Mouse (Mus musculus) right cerebral cortex, adult 18-20 months (tissue): ENCODE measurements around the gene Fam78a.
A peak's percentile ranks its signal among the peaks of the same experiment; 100 is the strongest.

Source experiments
- DNase-seq: peaks from one replicate; pipeline ENCODE4 v3.0.0; 2022; ENCODE audit warnings: mixed read lengths

Fam78a gene

GRCm38 (mm10) chr2:32084111-32084871 is at the start of gene Fam78a:
Gene Fam78a, minus strand, starts transcription at chr2:32084857.
- DNase-seq, result peak; percentile 62

- DNase-seq, result peak; percentile 88
Measured at GRCm38 (mm10) chr2:32134039-32134438, 49.4 kb upstream of the Fam78a start.

- peak; percentile 23 for DNase-seq
Measured at GRCm38 (mm10) chr2:32132567-32132992, 47.9 kb upstream of the Fam78a start.

- no peak for DNase-seq
Measured at GRCm38 (mm10) chr2:32131866-32132566, 47.4 kb upstream of the Fam78a start.

GRCm38 (mm10) chr2:32131205-32131834 is 46.7 kb upstream of the Fam78a start:
- DNase-seq, result no peak

- peak; percentile 72 for DNase-seq
Measured at GRCm38 (mm10) chr2:32130435-32130834, 45.8 kb upstream of the Fam78a start.

- no peak for DNase-seq
Measured at GRCm38 (mm10) chr2:32129383-32130074, 44.9 kb upstream of the Fam78a start.

- no peak for DNase-seq
Measured at GRCm38 (mm10) chr2:32128536-32128841, 43.8 kb upstream of the Fam78a start.

- no peak for DNase-seq
Measured at GRCm38 (mm10) chr2:32127653-32128535, 43.2 kb upstream of the Fam78a start.

GRCm38 (mm10) chr2:32121785-32122184 is 37.1 kb upstream of the Fam78a start:
- no peak for DNase-seq

- no peak for DNase-seq
Measured at GRCm38 (mm10) chr2:32121150-32121549, 36.5 kb upstream of the Fam78a start.

- DNase-seq, result peak; percentile 23
Measured at GRCm38 (mm10) chr2:32119802-32120750, 35.4 kb upstream of the Fam78a start.

- DNase-seq, result no peak
Measured at GRCm38 (mm10) chr2:32115851-32116268, 31.2 kb upstream of the Fam78a start.

GRCm38 (mm10) chr2:32112548-32112947 is 27.9 kb upstream of the Fam78a start:
- peak; percentile 57 for DNase-seq

GRCm38 (mm10) chr2:32111268-32111667 is 26.6 kb upstream of the Fam78a start:
- peak; percentile 75 for DNase-seq

GRCm38 (mm10) chr2:32105930-32106329 is 21.3 kb upstream of the Fam78a start:
- DNase-seq, result no peak

GRCm38 (mm10) chr2:32105117-32105913 is 20.7 kb upstream of the Fam78a start:
- DNase-seq, result peak; percentile 53

- peak; percentile 61 for DNase-seq
Measured at GRCm38 (mm10) chr2:32104122-32104521, 19.5 kb upstream of the Fam78a start.

- DNase-seq, result peak; percentile 63
Measured at GRCm38 (mm10) chr2:32103557-32103956, 18.9 kb upstream of the Fam78a start.

GRCm38 (mm10) chr2:32102944-32103343 is 18.3 kb upstream of the Fam78a start:
- DNase-seq, result no peak
